12 mouse cellular contexts compared by ENCODE assay signal in the genomic region with DNA sequence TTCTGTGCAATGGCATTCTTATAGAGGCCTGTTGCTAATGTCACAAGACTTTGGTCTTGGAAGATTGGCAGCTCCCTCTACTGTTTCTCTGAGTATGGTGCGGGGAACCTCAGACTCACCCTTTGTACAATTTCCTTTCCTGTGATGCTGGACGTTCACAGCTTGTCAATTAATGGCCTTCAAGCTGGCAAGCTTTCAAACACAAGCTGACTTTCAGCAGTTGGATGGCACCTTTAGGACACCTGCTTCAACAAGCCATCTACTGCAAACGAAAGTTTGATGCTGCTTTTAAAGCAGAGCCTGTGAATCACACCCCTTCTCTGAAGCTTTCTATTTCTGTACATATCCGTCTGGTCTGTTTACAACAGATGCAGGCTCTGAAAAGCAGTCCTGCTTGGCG.
A peak's percentile ranks its signal among the peaks of the same experiment; 100 is the strongest.
DNase-seq lines count a peak whose midpoint lies in the region; ATAC-seq lines count a peak whose summit lies in the region.
"Had no signal": no experiment of that assay in that cellular context is flagged by ENCODE, and none has a peak within 500 bp of the region (broad histone marks: within the 10 kb centered on the region; RNA-seq: fewer than 3 reads in every experiment).

No protein-coding gene starts in this region.

- no peak for DNase-seq in heart, postnatal 14 days
- peak; percentile 9 for DNase-seq in ZHBTc4 (ENCODE audit: low read depth, low spot score)
- peak; percentile 7 to 13 for DNase-seq in frontal cortex, postnatal 25 days (ENCODE audit: low spot score in 2 of 2)
- DNase-seq in left cerebral cortex, postnatal 25 days (ENCODE audit: low spot score in 2 of 2), result peak; percentile 56 to 87
- no peak for DNase-seq in adrenal gland, adult (ENCODE audit: inconsistent age in 2 of 2, low spot score in 1 of 2)
- no peak for DNase-seq in urinary bladder, adult 2 months (ENCODE audit: low spot score)
- DNase-seq: kidney, adult 8-10 months; lung, adult 18-20 months had no signal

- no peaks in the 10 kb centered on the region for H3K27me3 ChIP-seq in heart, embryonic 12.5 days (replicated peaks)

- ATAC-seq in heart, embryonic 12.5 days (ENCODE audit: insufficient number of reproducible peaks, low FRiP score), result no peak
- ATAC-seq in erythroid progenitor cell, adult 5-6 weeks (replicated peaks; ENCODE audit: low FRiP score, poor library complexity, severe bottlenecking), result no peak

- peak overlapping the region; percentile 24; the same call in 1 of the 2 replicates for H3K4me2 ChIP-seq in heart, embryonic 12.5 days

- no peak overlapping the region for H3K4me3 ChIP-seq in heart, embryonic 12.5 days
- H3K4me3 ChIP-seq: erythroblast, embryonic 14.5 days; myocyte had no signal

- no peaks in the 10 kb centered on the region for H3K9me3 ChIP-seq in heart, embryonic 12.5 days (replicated peaks)

- H3K9ac ChIP-seq in heart, embryonic 12.5 days, result no peak overlapping the region

- intact Hi-C loops in heart, postnatal 14 days (cut with DNase I), result loop anchor here (5.0 kb wide), 1 partner anchor 1395 kb away; no protein-coding TSS in a partner anchor
- intact Hi-C loops in left cerebral cortex, postnatal 25 days (cut with DNase I), result loop anchor here (5.0 to 10.0 kb wide), 3 partner anchors 1405 to 1585 kb away; no protein-coding TSS in a partner anchor

- 46% methylated on average over 5 of the region's 5 CpGs for WGBS in heart, embryonic 12.5 days

- H3K27ac ChIP-seq in heart, embryonic 12.5 days (ENCODE audit: poor library complexity, severe bottlenecking), result no peak overlapping the region

- H3K4me1 ChIP-seq in heart, embryonic 12.5 days (replicated peaks), result no peaks in the 10 kb centered on the region

- no peaks in the 10 kb centered on the region for H3K36me3 ChIP-seq in heart, embryonic 12.5 days

Comparison
In these comparisons a context has a peak if more than half of its experiments do, and no peak if none do; other contexts are left out.
1. DNase-seq: peak in ZHBTc4 (single experiment), frontal cortex, postnatal 25 days (2 of 2) and left cerebral cortex, postnatal 25 days (2 of 2); none in heart, postnatal 14 days (0 of 2), adrenal gland, adult (0 of 2) and urinary bladder, adult 2 months (single experiment).